Mouse (Mus musculus): ENCODE data around the gene Tmem98. TPM values are rescaled to one million over a fixed set of nuclear protein-coding genes. Genes with fewer than 3 reads are reported as not detected.
A peak's percentile ranks its signal among the peaks of the same experiment; 100 is the strongest.

Tmem98 gene
- polyA plus RNA-seq, 1 experiment from 2014 or later, result 72.1 TPM

GRCm38 (mm10) chr11:80853014-80853413 is 43.0 kb downstream of the Tmem98 start:
- TF ChIP-seq CTCF (IDR thresholded peaks at IDR 0.05) (no peak), EP300 (IDR thresholded peaks at IDR 0.05) (no peak)
- WGBS, result 14% methylated on average over 3 of the region's 3 CpGs
- DNase-seq (ENCODE audit: low spot score) (peak; percentile 71), ATAC-seq (peak; percentile 79)
- Histone ChIP-seq H3K27me3 (replicated peaks; ENCODE audit: insufficient read depth, low read length) (no peaks in the 10 kb centered on the region), H3K9me3 (ENCODE audit: low read length) (no peaks in the 10 kb centered on the region), H3K4me2 (replicated peaks; ENCODE audit: low read depth, low read length) (no peak overlapping the region), H3K36me3 (ENCODE audit: insufficient read depth, low read length) (no peaks in the 10 kb centered on the region), H3K4me1 (ENCODE audit: insufficient read depth, low read depth, low read length) (no peaks in the 10 kb centered on the region), H3K4me3 (ENCODE audit: low read depth, low read length) (no peak overlapping the region), H3K9ac (replicated peaks; ENCODE audit: low read depth) (no peak overlapping the region), H3K27ac (ENCODE audit: low read length) (no peak overlapping the region)

- no peak overlapping the region for H3K4me2 ChIP-seq (replicated peaks; ENCODE audit: low read depth, low read length)
- H3K27ac ChIP-seq (ENCODE audit: low read length), result no peak overlapping the region
- TF ChIP-seq EP300 (IDR thresholded peaks at IDR 0.05) (no peak), CTCF (IDR thresholded peaks at IDR 0.05) (no peak)
- ATAC-seq (no peak), DNase-seq (ENCODE audit: low spot score) (no peak)
- no peaks in the 10 kb centered on the region for H3K27me3 ChIP-seq (replicated peaks; ENCODE audit: insufficient read depth, low read length)
- no peak overlapping the region for H3K9ac ChIP-seq (replicated peaks; ENCODE audit: low read depth)
- H3K9me3 ChIP-seq (ENCODE audit: low read length), result no peaks in the 10 kb centered on the region
- WGBS, result 86% methylated on average over 11 of the region's 11 CpGs
- no peak overlapping the region for H3K4me3 ChIP-seq (ENCODE audit: low read depth, low read length)
- H3K4me1 ChIP-seq (ENCODE audit: insufficient read depth, low read depth, low read length), result no peaks in the 10 kb centered on the region
- no peaks in the 10 kb centered on the region for H3K36me3 ChIP-seq (ENCODE audit: insufficient read depth, low read length)
Observed at GRCm38 (mm10) chr11:80854430-80854829, 44.5 kb downstream of the Tmem98 start.

GRCm38 (mm10) chr11:80854908-80855307 is 44.9 kb downstream of the Tmem98 start:
- H3K4me2 ChIP-seq (replicated peaks; ENCODE audit: low read depth, low read length), result no peak overlapping the region
- H3K9ac ChIP-seq (replicated peaks; ENCODE audit: low read depth), result no peak overlapping the region
- WGBS, result 45% methylated on average over 7 of the region's 7 CpGs
- H3K4me1 ChIP-seq (ENCODE audit: insufficient read depth, low read depth, low read length), result no peaks in the 10 kb centered on the region
- H3K27me3 ChIP-seq (replicated peaks; ENCODE audit: insufficient read depth, low read length), result no peaks in the 10 kb centered on the region
- DNase-seq (ENCODE audit: low spot score) (no peak), ATAC-seq (no peak)
- TF ChIP-seq CTCF (IDR thresholded peaks at IDR 0.05) (no peak), EP300 (IDR thresholded peaks at IDR 0.05) (no peak)
- H3K36me3 ChIP-seq (ENCODE audit: insufficient read depth, low read length), result no peaks in the 10 kb centered on the region
- H3K27ac ChIP-seq (ENCODE audit: low read length), result no peak overlapping the region
- no peak overlapping the region for H3K4me3 ChIP-seq (ENCODE audit: low read depth, low read length)
- H3K9me3 ChIP-seq (ENCODE audit: low read length), result no peaks in the 10 kb centered on the region

GRCm38 (mm10) chr11:80856827-80857226 is 46.9 kb downstream of the Tmem98 start:
- Histone ChIP-seq H3K27me3 (replicated peaks; ENCODE audit: insufficient read depth, low read length) (no peaks in the 10 kb centered on the region), H3K4me1 (ENCODE audit: insufficient read depth, low read depth, low read length) (no peaks in the 10 kb centered on the region), H3K27ac (ENCODE audit: low read length) (no peak overlapping the region), H3K36me3 (ENCODE audit: insufficient read depth, low read length) (no peaks in the 10 kb centered on the region), H3K9me3 (ENCODE audit: low read length) (no peaks in the 10 kb centered on the region), H3K9ac (replicated peaks; ENCODE audit: low read depth) (no peak overlapping the region), H3K4me2 (replicated peaks; ENCODE audit: low read depth, low read length) (no peak overlapping the region), H3K4me3 (ENCODE audit: low read depth, low read length) (no peak overlapping the region)
- 40% methylated on average over 2 of the region's 2 CpGs for WGBS
- ATAC-seq, result no peak
- DNase-seq (ENCODE audit: low spot score), result no peak
- TF ChIP-seq EP300 (IDR thresholded peaks at IDR 0.05), result no peak
- TF ChIP-seq CTCF (IDR thresholded peaks at IDR 0.05), result no peak

GRCm38 (mm10) chr11:80858065-80858464 is 48.1 kb downstream of the Tmem98 start, which contains the start of gene Spaca3:
TSS of gene Spaca3 (plus strand) at chr11:80858365.
- DNase-seq (ENCODE audit: low spot score) (no peak), ATAC-seq (no peak)
- Histone ChIP-seq H3K9me3 (ENCODE audit: low read length) (no peaks in the 10 kb centered on the region), H3K27ac (ENCODE audit: low read length) (no peak within 1 kb of the TSS), H3K27me3 (replicated peaks; ENCODE audit: insufficient read depth, low read length) (no peaks in the 10 kb centered on the region), H3K36me3 (ENCODE audit: insufficient read depth, low read length) (no peaks in the 10 kb centered on the region), H3K9ac (replicated peaks; ENCODE audit: low read depth) (no peak within 1 kb of the TSS), H3K4me2 (replicated peaks; ENCODE audit: low read depth, low read length) (no peak within 1 kb of the TSS), H3K4me3 (ENCODE audit: low read depth, low read length) (no peak within 1 kb of the TSS), H3K4me1 (ENCODE audit: insufficient read depth, low read depth, low read length) (no peaks in the 10 kb centered on the region)
- 53% methylated on average over 10 of the region's 10 CpGs for WGBS
- TF ChIP-seq CTCF (IDR thresholded peaks at IDR 0.05) (no peak), EP300 (IDR thresholded peaks at IDR 0.05) (no peak)

- Histone ChIP-seq H3K36me3 (ENCODE audit: insufficient read depth, low read length) (no peaks in the 10 kb centered on the region), H3K27ac (ENCODE audit: low read length) (no peak overlapping the region), H3K4me1 (ENCODE audit: insufficient read depth, low read depth, low read length) (no peaks in the 10 kb centered on the region), H3K9ac (replicated peaks; ENCODE audit: low read depth) (no peak overlapping the region), H3K4me3 (ENCODE audit: low read depth, low read length) (no peak overlapping the region), H3K9me3 (ENCODE audit: low read length) (no peaks in the 10 kb centered on the region), H3K4me2 (replicated peaks; ENCODE audit: low read depth, low read length) (no peak overlapping the region), H3K27me3 (replicated peaks; ENCODE audit: insufficient read depth, low read length) (no peaks in the 10 kb centered on the region)
- TF ChIP-seq CTCF (IDR thresholded peaks at IDR 0.05), result no peak
- no peak for TF ChIP-seq EP300 (IDR thresholded peaks at IDR 0.05)
- no peak for DNase-seq (ENCODE audit: low spot score)
- ATAC-seq, result no peak
- WGBS, result 91% methylated on average over 7 of the region's 7 CpGs
Observed at GRCm38 (mm10) chr11:80862941-80863340, 53.0 kb downstream of the Tmem98 start.

- 92% methylated on average over 1 of the region's 1 CpGs for WGBS
Observed at GRCm38 (mm10) chr11:80868039-80868438, 58.1 kb downstream of the Tmem98 start.

More at GRCm38 (mm10) chr11:80868039-80868438, 58.1 kb downstream of the Tmem98 start:
- H3K27ac ChIP-seq (ENCODE audit: low read length), result no peak overlapping the region
- no peak for ATAC-seq
- H3K9me3 ChIP-seq (ENCODE audit: low read length), result no peaks in the 10 kb centered on the region
- H3K9ac ChIP-seq (replicated peaks; ENCODE audit: low read depth), result no peak overlapping the region
- H3K4me1 ChIP-seq (ENCODE audit: insufficient read depth, low read depth, low read length), result no peaks in the 10 kb centered on the region
- H3K36me3 ChIP-seq (ENCODE audit: insufficient read depth, low read length), result no peaks in the 10 kb centered on the region
- no peak overlapping the region for H3K4me2 ChIP-seq (replicated peaks; ENCODE audit: low read depth, low read length)
- DNase-seq (ENCODE audit: low spot score), result no peak
- no peak overlapping the region for H3K4me3 ChIP-seq (ENCODE audit: low read depth, low read length)
- no peaks in the 10 kb centered on the region for H3K27me3 ChIP-seq (replicated peaks; ENCODE audit: insufficient read depth, low read length)
- no peak for TF ChIP-seq EP300 (IDR thresholded peaks at IDR 0.05)
- TF ChIP-seq CTCF (IDR thresholded peaks at IDR 0.05), result no peak

Other genes with a start within 250 kb of the Tmem98 start
- gene Myo1d, start 30.1 kb upstream of the Tmem98 start, polyA plus RNA-seq (2015; fragmentation: Nextera tagmentation; extraction: Ambion mirVana), result 26.4 and 29.6 TPM in 2 replicates
- gene Spaca3, start 48.2 kb downstream of the Tmem98 start, polyA plus RNA-seq (2015; fragmentation: Nextera tagmentation; extraction: Ambion mirVana), result not detected in 2 replicates